Mouse (Mus musculus) spleen, adult 10 weeks (tissue): ENCODE data around the gene Vmn1r205. TPM values are rescaled to one million over a fixed set of nuclear protein-coding genes. Genes with fewer than 3 reads are reported as not detected.

ENCODE experiments used
- polyA plus RNA-seq: library from polyadenylated mRNA; stranded (reverse); fragments of 350-450 nt; fragmentation: Illumina TruSeq; extraction: RNeasy Lipid Tissue Mini Kit (QIAGEN cat#74804); gene quantifications from one replicate; pipeline ENCODE4 v1.2.3, GENCODE M21; 2015; ENCODE audit warnings: low replicate concordance; ENCODE audit not compliant: insufficient read depth

The Vmn1r205 gene
- not detected for polyA plus RNA-seq

GRCm38 (mm10) chr13:22592900-22593299 is at the start of gene Vmn1r205:
Vmn1r205 (minus strand) TSS chr13:22593000.

GRCm38 (mm10) chr13:22624151-22624550 is 31.4 kb upstream of the Vmn1r205 start, which contains the start of gene Vmn1r206:
Vmn1r206 (minus strand) TSS chr13:22624251.

GRCm38 (mm10) chr13:22552898-22553297 is 39.9 kb downstream of the Vmn1r205 start, which contains the start of gene Vmn1r204:
Vmn1r204 (plus strand) TSS chr13:22553198.

Other genes with a start within 250 kb of the Vmn1r205 start
- not detected for gene Vmn1r198, start 242.6 kb downstream of the Vmn1r205 start, polyA plus RNA-seq
- gene Vmn1r199, start 213.2 kb downstream of the Vmn1r205 start, polyA plus RNA-seq = not detected
- not detected for gene Vmn1r200, start 202.6 kb downstream of the Vmn1r205 start, polyA plus RNA-seq
- gene Vmn1r201, start 121.1 kb downstream of the Vmn1r205 start, polyA plus RNA-seq = not detected
- not detected for gene Vmn1r202, start 87.6 kb downstream of the Vmn1r205 start, polyA plus RNA-seq
- 0.03 TPM for gene Vmn1r203, start 74.9 kb downstream of the Vmn1r205 start, polyA plus RNA-seq
- not detected for gene Vmn1r204, start 39.8 kb downstream of the Vmn1r205 start, polyA plus RNA-seq
- gene Vmn1r206, start 31.3 kb upstream of the Vmn1r205 start, polyA plus RNA-seq = not detected
- not detected for gene Vmn1r207-ps, start 136.6 kb upstream of the Vmn1r205 start, polyA plus RNA-seq
- not detected for gene Vmn1r208, start 184.4 kb upstream of the Vmn1r205 start, polyA plus RNA-seq
- gene Vmn1r209, start 216.7 kb upstream of the Vmn1r205 start, polyA plus RNA-seq = not detected
- not detected for gene Vmn1r210, start 238.3 kb upstream of the Vmn1r205 start, polyA plus RNA-seq